Mouse (Mus musculus) gastrocnemius, postnatal 4 days (tissue): ENCODE measurements around the gene Cmip. TPM values are rescaled to one million over a fixed set of nuclear protein-coding genes. Genes with fewer than 3 reads are reported as not detected.
A peak's percentile ranks its signal among the peaks of the same experiment; 100 is the strongest.

Experiments used
- DNase-seq, 2 experiments: peaks; one replicate each; pipeline ENCODE4 v3.0.0; 2021 to 2022; ENCODE audit warnings: low spot score in 2 of 2, mixed read lengths in 2 of 2
- total RNA-seq, 2 experiments: library from RNA; stranded (reverse); gene quantifications; 2 replicates each; pipeline ENCODE4 v1.2.3; 2021

Cmip gene
- total RNA-seq, 2 experiments from 2014 or later, result 39.1 to 40.7 TPM

- no peak for DNase-seq
These were observed 86.6 kb downstream of the Cmip start for GRCm38 (mm10) chr8:117343484-117343883.

- DNase-seq, result no peak
These were observed 88.0 kb downstream of the Cmip start for GRCm38 (mm10) chr8:117344899-117345298.

DNA sequence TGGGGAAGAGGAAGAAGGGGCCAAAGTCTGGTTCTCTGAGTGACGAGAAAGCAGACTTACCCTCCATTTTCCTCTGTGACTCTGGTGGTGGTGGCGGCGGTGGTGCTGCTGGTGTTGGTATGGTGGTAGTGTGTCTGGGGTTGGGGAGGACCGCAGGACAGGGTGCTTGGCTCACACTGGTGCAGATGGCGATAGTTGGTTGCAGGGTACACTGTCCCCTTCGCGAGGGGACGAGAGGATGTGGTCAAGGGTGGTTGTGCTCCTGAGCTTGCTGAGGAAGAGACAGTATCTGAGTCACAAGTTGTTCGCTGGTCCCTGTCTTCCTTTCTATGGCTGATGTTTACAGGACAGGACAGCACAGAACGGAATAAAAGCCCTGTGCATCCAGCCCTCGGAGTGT lies 88.5 kb downstream of the Cmip start:
- no peak for DNase-seq

DNA sequence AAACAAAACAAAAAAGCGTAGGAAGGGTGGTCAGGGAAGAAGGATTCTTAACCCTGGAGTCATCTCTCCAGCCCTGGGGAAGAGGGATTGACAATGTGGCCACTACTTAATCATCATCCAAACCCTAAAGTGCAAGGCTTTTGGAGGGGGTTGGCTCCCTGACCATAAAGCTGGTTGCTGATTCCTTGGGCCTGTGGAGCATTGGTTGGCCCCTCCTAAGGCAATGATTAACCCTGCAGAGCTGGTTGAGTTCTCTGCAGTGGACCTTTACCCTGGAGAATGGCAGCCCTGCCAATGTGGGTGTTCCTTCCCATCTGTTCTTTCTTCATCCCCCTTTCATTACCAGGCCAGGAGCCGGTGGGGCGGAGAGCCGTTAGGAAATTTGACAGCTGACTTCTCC lies 90.7 kb downstream of the Cmip start:
- DNase-seq, result no peak

GRCm38 (mm10) chr8:117348718-117349394 lies 92.0 kb downstream of the Cmip start:
- DNase-seq, result no peak

DNA sequence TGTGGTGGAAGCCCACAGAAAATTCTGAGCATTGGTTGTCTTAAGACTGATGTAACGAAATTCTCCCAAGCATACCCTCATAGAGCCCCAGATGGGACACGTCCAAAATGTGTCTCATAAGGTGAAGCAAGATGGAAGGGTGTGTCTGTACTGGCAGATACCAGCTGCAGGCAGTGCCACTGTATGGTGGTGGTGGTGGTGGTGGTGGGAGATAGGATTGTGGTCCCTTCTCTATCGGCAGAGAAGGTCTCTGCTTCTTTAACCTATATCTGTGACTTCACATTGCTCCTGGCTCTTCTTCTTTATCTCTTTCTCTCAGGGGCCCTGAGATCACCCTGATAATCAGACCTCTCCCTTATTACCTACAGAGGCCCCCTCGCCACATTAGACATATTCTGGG lies 92.7 kb downstream of the Cmip start:
- DNase-seq, result no peak

GRCm38 (mm10) chr8:117352098-117352497 lies 95.2 kb downstream of the Cmip start:
- DNase-seq, result no peak

GRCm38 (mm10) chr8:117355111-117355831 lies 98.4 kb downstream of the Cmip start:
- no peak for DNase-seq

GRCm38 (mm10) chr8:117356109-117356672 lies 99.3 kb downstream of the Cmip start:
- DNase-seq, result no peak

- DNase-seq, result no peak
These were observed 100.9 kb downstream of the Cmip start for GRCm38 (mm10) chr8:117357491-117358467.

DNA sequence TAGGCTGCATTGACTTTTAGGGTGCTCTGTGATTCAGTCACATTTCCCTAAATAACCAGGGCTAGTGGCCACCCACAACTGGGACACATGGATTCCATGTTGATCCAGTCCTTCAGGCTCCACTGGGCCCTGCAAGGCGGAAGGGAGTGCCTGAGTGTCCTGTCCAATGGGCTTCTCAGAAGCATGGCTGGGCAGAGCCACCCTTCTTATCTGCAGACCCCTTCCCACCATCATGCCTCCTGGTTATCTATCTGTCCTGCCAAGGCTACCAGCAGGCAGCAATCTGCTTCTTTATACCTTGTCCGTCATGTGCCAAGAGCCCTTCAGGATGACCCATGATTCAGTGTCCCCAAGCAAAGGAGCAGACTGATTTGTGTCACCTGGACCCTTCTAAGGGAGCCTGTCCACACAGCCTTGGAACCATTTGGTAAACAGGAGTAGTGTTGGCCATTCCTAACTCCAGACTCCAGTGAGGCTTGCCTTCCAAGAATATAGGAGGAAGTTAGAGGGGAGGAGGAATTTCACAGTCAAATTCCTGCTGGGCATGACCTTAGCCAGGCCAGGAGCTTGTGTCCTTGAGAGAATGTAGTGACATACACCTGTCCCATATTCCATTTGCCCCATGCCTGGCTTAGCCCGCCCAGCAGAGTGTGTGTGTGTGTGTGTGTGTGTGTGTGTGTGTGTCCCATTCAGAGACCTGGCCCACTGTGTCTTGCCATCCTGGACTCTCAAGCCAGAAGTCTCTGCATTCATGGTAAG lies 103.5 kb downstream of the Cmip start:
- no peak for DNase-seq

GRCm38 (mm10) chr8:117361595-117362437 lies 105.0 kb downstream of the Cmip start:
- no peak for DNase-seq

GRCm38 (mm10) chr8:117362438-117362726 lies 105.5 kb downstream of the Cmip start:
- DNase-seq, result no peak

DNA sequence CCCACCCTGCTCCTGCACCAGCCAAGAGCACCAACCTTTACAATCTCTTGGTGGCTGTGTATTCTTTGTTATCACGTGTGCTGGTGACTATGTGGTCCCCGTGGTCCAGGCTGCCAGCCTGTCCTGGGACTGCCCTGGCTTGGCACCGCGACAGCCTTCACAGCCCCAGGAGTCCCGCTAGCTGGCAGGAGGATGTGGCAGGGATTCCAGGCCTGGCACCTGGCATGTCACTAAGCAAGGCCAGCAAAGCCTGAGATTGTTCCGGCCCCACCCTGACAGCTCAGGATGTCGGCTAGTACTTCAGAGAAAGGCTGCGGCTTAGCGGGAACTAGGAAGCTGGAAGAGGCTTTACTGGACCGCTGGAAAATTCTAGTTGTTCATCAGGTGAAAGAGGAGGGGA lies 106.4 kb downstream of the Cmip start:
- peak in 1 of 2 experiments; percentile 48 for DNase-seq

GRCm38 (mm10) chr8:117364374-117365160 lies 107.7 kb downstream of the Cmip start:
- no peak for DNase-seq

GRCm38 (mm10) chr8:117366475-117366874 lies 109.6 kb downstream of the Cmip start:
- no peak for DNase-seq

- no peak for DNase-seq
These were observed 110.6 kb downstream of the Cmip start for GRCm38 (mm10) chr8:117367441-117367840.

DNA sequence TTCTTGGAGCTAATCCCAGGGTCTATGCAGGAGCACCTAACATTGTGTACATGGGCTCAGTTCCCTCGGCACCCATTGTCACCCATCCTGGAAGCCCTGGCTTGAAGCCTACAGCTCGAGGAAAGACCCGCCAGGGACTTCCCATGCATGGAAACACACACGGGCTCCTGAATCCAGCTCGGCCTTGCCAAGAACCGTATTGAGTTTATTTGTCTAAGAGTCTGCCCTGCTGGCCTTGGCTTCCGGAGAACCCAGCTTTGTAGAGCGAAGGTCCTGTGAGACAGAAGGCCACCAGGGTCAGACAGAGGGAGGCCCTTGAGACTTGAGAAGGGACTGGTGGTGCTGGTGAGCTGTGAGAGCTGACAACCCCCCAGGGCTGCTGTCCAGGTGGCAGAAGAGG lies 111.9 kb downstream of the Cmip start:
- no peak for DNase-seq

DNA sequence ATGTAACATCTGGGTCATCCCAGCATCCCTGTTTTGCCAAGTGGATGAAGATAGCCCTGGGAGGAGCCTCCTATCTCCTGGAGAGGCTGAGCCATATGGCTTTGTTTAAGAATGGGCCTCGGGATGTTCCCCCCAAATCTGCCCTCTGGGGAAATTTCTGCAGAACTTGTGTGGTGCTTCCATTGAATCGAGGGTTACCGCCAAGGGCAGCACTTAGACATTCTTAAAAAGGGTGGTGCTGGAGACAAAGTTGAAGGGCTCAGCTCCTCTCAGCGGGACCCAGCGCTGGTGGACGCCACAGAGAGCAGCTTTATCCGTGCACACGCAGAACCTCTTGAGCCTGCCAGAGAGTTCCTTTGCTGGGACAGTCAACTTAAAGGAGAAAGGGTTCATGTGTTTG lies 113.1 kb downstream of the Cmip start:
- DNase-seq, result no peak
